Mouse (Mus musculus) ES-Bruce4 (cell line): ENCODE measurements around the gene Scn10a. TPM values are rescaled to one million over a fixed set of nuclear protein-coding genes. Genes with fewer than 3 reads are reported as not detected.

Experiments used
- H3K27ac ChIP-seq: 2 replicates; pipeline ENCODE4 v1.5.1; 2012; ENCODE audit warnings: low read length, inconsistent platforms; ENCODE audit not compliant: insufficient read depth
- H3K27me3 ChIP-seq: 2 replicates; pipeline ENCODE4 v1.6.1; 2012; ENCODE audit warnings: mild to moderate bottlenecking, low read length, inconsistent platforms; ENCODE audit not compliant: control insufficient read depth, poor library complexity, insufficient read depth, severe bottlenecking
- H3K36me3 ChIP-seq: 2 replicates; pipeline ENCODE4 v1.6.1; 2012; ENCODE audit warnings: inconsistent platforms, mild to moderate bottlenecking, low read length, moderate library complexity; ENCODE audit not compliant: control insufficient read depth, poor library complexity, insufficient read depth, severe bottlenecking
- H3K4me1 ChIP-seq: one replicate; pipeline ENCODE4 v1.8.1; 2011; ENCODE audit warnings: low read length; ENCODE audit not compliant: control insufficient read depth, insufficient read depth
- H3K4me3 ChIP-seq: 2 replicates; pipeline ENCODE4 v1.5.1; 2011; ENCODE audit warnings: low read depth, mild to moderate bottlenecking, low read length
- H3K9ac ChIP-seq: 2 replicates; pipeline ENCODE4 v1.6.1; 2012; ENCODE audit warnings: low read depth, mild to moderate bottlenecking, inconsistent platforms; ENCODE audit not compliant: poor library complexity, severe bottlenecking
- H3K9me3 ChIP-seq: replicated peaks from 2 replicates; pipeline ENCODE4 v1.6.1; 2012; ENCODE audit warnings: mild to moderate bottlenecking, low read length, inconsistent platforms; ENCODE audit not compliant: control insufficient read depth, poor library complexity, insufficient read depth, severe bottlenecking
- CTCF ChIP-seq: IDR thresholded peaks from one replicate; pipeline ENCODE4 v1.8.1; 2011; ENCODE audit warnings: low read depth, low read length
- EP300 ChIP-seq: IDR thresholded peaks from 2 replicates; pipeline ENCODE4 v1.6.1; 2011; ENCODE audit warnings: low read depth, low read length; ENCODE audit not compliant: insufficient read depth
- POLR2A ChIP-seq: IDR thresholded peaks from one replicate; pipeline ENCODE4 v1.8.1; 2011; ENCODE audit warnings: low read length; ENCODE audit not compliant: insufficient read depth
- polyA plus RNA-seq: library from polyadenylated mRNA; stranded (reverse); fragments of >200 nt; gene quantifications from 2 replicates; pipeline ENCODE4 v1.2.4, GENCODE M21; 2011; ENCODE audit warnings: low read depth; ENCODE audit not compliant: missing spikeins, insufficient read depth, insufficient read length

Scn10a gene
- polyA plus RNA-seq, 1 experiment = not detected

DNA sequence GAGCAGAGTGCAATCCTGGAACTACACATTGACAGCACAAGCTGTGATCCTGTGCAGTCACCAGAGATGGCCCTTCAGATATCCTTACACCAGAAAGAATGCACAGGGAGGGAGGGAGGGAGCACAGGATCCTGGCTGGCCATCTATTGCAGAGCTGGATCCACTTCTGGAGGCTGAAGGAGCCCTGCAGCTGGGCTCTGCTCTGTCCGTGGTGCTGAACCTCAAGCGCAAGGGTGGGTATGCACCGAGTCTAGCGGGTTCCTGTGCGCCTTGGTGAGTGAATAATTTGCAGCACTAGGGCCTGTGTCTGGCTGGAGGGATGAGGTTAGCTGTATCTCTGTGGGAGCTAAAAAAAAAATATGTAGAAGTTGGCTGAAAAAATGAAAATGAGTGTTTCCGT lies 12.4 kb downstream of the Scn10a start:
- H3K4me3 ChIP-seq = no peak overlapping the region
- no peaks in the 10 kb centered on the region for H3K36me3 ChIP-seq
- H3K9me3 ChIP-seq = no peaks in the 10 kb centered on the region
- no peaks in the 10 kb centered on the region for H3K27me3 ChIP-seq
- H3K4me1 ChIP-seq = no peaks in the 10 kb centered on the region
- H3K27ac ChIP-seq = no peak overlapping the region
- TF ChIP-seq EP300 = 0 out of 2 replicates have a peak, but pooled peaks have one; percentile 39
- no peak for TF ChIP-seq CTCF
- no peak overlapping the region for H3K9ac ChIP-seq

DNA sequence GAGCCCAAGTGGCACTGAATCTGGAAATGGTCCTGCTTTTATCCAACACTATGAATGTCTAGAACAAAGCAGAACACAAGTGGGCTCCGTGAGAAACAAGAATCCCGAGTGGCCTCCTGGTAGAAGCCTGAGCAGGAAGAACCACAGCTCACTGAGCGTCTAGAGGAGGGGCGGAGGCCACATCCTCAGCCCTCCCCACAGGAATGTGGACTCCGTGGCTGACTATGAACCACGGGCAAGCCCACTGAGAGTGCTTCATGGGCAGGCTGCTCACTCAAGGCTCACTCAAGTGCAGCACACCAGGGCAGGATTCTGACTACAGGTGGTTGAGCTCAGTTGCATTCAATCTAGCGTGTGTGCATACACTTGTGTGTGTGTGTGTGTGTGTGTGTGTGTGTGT lies 27.6 kb downstream of the Scn10a start:
- no peak overlapping the region for H3K9ac ChIP-seq

DNA sequence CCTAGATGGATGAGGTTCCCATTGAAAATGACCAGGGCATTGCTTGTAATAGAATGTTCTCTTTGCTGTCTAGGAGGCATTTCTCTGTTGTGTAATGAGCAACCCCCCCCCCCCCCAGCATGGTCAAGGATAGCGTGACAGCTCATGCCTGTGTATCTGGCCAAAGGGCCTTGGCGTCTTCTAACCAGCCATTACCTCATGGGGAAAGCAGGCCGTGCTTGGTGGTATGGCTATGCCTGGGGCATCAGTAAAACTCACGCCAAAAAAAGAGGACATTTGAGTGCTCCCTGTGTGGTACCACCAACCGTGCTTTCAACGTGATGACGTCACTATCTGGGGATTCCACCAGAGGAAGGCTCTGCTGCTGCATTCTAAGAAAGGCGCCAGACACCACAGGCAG lies 28.1 kb downstream of the Scn10a start:
- TF ChIP-seq EP300 = no peak
- TF ChIP-seq CTCF = no peak
- TF ChIP-seq POLR2A = no peak
- no peaks in the 10 kb centered on the region for H3K36me3 ChIP-seq
- no peak overlapping the region for H3K4me3 ChIP-seq
- H3K9ac ChIP-seq = no peak overlapping the region
- H3K4me1 ChIP-seq = no peaks in the 10 kb centered on the region
- no peaks in the 10 kb centered on the region for H3K9me3 ChIP-seq
- H3K27me3 ChIP-seq = no peaks in the 10 kb centered on the region
- H3K27ac ChIP-seq = no peak overlapping the region

More for the DNA sequence above, 27.6 kb downstream of the Scn10a start:
- no peak for TF ChIP-seq CTCF
- no peak for TF ChIP-seq EP300
- TF ChIP-seq POLR2A = no peak
- Histone ChIP-seq H3K9me3 (no peaks in the 10 kb centered on the region), H3K36me3 (no peaks in the 10 kb centered on the region), H3K4me1 (no peaks in the 10 kb centered on the region), H3K27me3 (no peaks in the 10 kb centered on the region), H3K4me3 (no peak overlapping the region), H3K27ac (no peak overlapping the region)

DNA sequence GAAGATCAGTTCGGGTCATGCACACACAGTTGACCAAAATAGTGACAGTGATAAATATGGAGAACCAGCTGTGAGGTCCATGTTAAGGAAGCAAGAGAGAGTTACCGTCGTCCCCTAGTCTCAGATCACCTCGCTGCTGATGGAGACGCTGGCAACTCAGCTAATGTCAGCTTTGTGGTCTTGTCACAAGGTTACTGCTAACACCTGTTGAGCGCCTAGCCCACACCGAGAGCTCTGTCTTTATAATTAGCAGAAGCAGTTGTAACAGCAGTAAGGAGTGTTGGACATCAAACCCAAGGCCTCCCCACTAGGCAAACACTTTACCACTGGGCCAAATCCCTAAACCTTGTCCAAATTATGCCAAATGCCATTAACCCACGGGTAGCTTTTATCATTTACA lies 31.2 kb downstream of the Scn10a start:
- no peaks in the 10 kb centered on the region for H3K9me3 ChIP-seq
- H3K9ac ChIP-seq = no peak overlapping the region
- TF ChIP-seq CTCF (no peak), POLR2A (no peak), EP300 (no peak)
- no peaks in the 10 kb centered on the region for H3K36me3 ChIP-seq
- no peak overlapping the region for H3K4me3 ChIP-seq
- no peak overlapping the region for H3K27ac ChIP-seq
- H3K4me1 ChIP-seq = no peaks in the 10 kb centered on the region
- H3K27me3 ChIP-seq = no peaks in the 10 kb centered on the region

DNA sequence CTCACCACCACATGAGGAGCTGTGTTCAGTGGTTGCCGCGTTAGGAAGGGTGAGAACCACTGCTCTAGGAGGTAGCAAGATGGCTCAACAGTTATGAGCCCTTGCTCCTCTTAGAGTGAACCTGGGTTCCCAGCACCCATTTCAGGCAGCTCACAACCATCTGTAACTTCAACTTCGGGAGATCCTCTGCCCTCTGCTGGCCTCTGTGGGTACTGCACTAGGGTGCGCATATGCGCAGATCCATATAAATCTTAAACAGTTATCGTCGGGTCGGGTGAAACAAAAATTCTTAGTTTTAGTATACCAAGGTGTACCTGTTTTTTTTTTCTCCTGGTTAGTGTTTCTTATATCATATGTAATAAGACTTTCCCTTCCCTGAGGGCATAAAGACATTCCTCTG lies 32.9 kb downstream of the Scn10a start:
- TF ChIP-seq CTCF = peak; percentile 27
- TF ChIP-seq POLR2A = no peak
- H3K9me3 ChIP-seq = no peaks in the 10 kb centered on the region
- no peak overlapping the region for H3K9ac ChIP-seq
- H3K4me3 ChIP-seq = no peak overlapping the region
- H3K36me3 ChIP-seq = no peaks in the 10 kb centered on the region
- no peaks in the 10 kb centered on the region for H3K4me1 ChIP-seq
- no peaks in the 10 kb centered on the region for H3K27me3 ChIP-seq
- no peak overlapping the region for H3K27ac ChIP-seq

DNA sequence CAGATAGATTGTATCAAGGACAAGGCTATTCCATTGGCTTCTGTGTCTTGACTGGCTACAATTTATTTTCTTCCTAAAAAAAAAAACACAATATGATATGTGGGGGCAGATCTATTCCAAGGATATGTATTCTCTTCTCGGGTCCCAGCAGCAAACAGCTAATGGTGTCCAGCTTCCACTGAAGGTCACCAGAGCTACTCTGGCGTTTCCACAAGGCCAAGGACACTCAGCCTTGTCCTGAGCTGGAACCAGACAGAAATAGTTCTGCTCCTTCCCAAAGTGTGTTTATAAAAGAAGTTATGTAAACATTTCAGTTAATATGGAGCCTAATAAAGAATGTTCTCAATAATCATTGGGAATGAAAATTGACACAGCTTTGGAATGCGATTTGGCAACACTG lies 38.2 kb downstream of the Scn10a start:
- no peaks in the 10 kb centered on the region for H3K4me1 ChIP-seq
- H3K9me3 ChIP-seq = no peaks in the 10 kb centered on the region
- H3K36me3 ChIP-seq = no peaks in the 10 kb centered on the region
- H3K27ac ChIP-seq = no peak overlapping the region
- no peak overlapping the region for H3K4me3 ChIP-seq
- TF ChIP-seq POLR2A (no peak), CTCF (no peak)
- H3K9ac ChIP-seq = no peak overlapping the region
- no peaks in the 10 kb centered on the region for H3K27me3 ChIP-seq

DNA sequence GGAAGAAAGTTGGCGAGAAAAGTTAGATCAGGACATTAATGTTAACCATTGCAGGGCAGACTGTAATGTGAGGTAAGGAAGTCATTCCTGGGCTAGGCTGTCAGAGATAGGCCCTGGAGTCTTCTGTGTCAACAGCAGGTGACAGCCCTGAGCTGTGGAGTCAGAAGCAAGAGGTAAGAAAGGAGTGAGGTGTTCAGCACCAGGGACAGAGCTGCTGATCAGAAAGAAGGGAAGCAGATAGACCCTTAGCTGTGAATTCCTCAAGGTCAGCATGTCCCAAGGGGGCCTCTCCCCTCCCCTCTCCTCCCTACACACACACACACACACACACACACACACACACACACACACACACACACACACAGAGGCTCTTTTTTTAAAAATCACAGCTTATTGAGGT lies 55.0 kb downstream of the Scn10a start:
- TF ChIP-seq CTCF (peak; percentile 1), POLR2A (no peak), EP300 (no peak)

More for the DNA sequence above, 55.0 kb downstream of the Scn10a start:
- H3K9ac ChIP-seq = no peak overlapping the region
- no peak overlapping the region for H3K4me3 ChIP-seq
- H3K36me3 ChIP-seq = no peaks in the 10 kb centered on the region
- H3K27ac ChIP-seq = no peak overlapping the region
- H3K27me3 ChIP-seq = no peaks in the 10 kb centered on the region
- no peaks in the 10 kb centered on the region for H3K9me3 ChIP-seq
- no peaks in the 10 kb centered on the region for H3K4me1 ChIP-seq
